Comparison of ENCODE assay signal across 22 mouse cellular contexts in genomic region chr6:7696641-7697040, GRCm38 (mm10). TPM values are rescaled to one million over a fixed set of nuclear protein-coding genes. Genes with fewer than 3 reads are reported as not detected.
DNase-seq lines count a peak whose midpoint lies in the region; ATAC-seq and TF ChIP-seq lines count a peak whose summit lies in the region.
"Had no signal": no experiment of that assay in that cellular context is flagged by ENCODE, and none has a peak within 500 bp of the region (broad histone marks: within the 10 kb centered on the region; RNA-seq: fewer than 3 reads in every experiment).

No protein-coding gene starts in this region.

- H3K9me3 ChIP-seq in liver, embryonic 13.5 days (replicated peaks): no peaks in the 10 kb centered on the region
- H3K9me3 ChIP-seq: forebrain, embryonic 10.5 days; limb, embryonic 13.5 days; lung, embryonic 15.5 days; midbrain, embryonic 12.5 days had no signal

- H3K4me3 ChIP-seq in liver, embryonic 13.5 days (replicated peaks): no peak overlapping the region
- no peak overlapping the region for H3K4me3 ChIP-seq in myocyte
- H3K4me3 ChIP-seq: forebrain, embryonic 10.5 days; limb, embryonic 13.5 days; lung, embryonic 15.5 days; midbrain, embryonic 12.5 days had no signal

- DNase-seq in ES-CJ7 (ENCODE audit: low read depth, low spot score) (peak; percentile 60), ZHBTc4 (ENCODE audit: low read depth, low spot score) (peak; percentile 52)
- DNase-seq in liver, embryonic 13.5 days: peak; percentile 40
- DNase-seq in urinary bladder, postnatal 14 days (ENCODE audit: low spot score): no peak
- DNase-seq in testis, postnatal 10 days (ENCODE audit: low spot score): no peak
- DNase-seq in cerebellum, adult 9-11 months: no peak
- DNase-seq: adrenal gland, adult 8-10 months; cerebellum, adult 2 months; gastrocnemius, postnatal 25 days; kidney, adult 18-20 months; kidney, postnatal 4 days had no signal

- no peak overlapping the region for H3ac ChIP-seq in myocyte (ENCODE audit: control insufficient read depth, insufficient read length)

- ATAC-seq in liver, embryonic 13.5 days (ENCODE audit: low read depth): no peak
- ATAC-seq: activated CD4-positive, CD25-positive, alpha-beta regulatory T cell, adult 4 months; forebrain, embryonic 16.5 days; inflammation-experienced regulatory T-cells, adult 6 months had no signal

- no peak for TF ChIP-seq POLR2A in myocyte (IDR thresholded peaks at IDR 0.05; ENCODE audit: insufficient read length, low read depth)

- H3K36me3 ChIP-seq in liver, embryonic 13.5 days: no peaks in the 10 kb centered on the region
- no peaks in the 10 kb centered on the region for H3K36me3 ChIP-seq in myocyte (ENCODE audit: control insufficient read depth, insufficient read depth)
- H3K36me3 ChIP-seq: forebrain, embryonic 10.5 days; limb, embryonic 13.5 days; lung, embryonic 15.5 days; midbrain, embryonic 12.5 days had no signal

- H3K27ac ChIP-seq in liver, embryonic 13.5 days: peak overlapping the region; percentile 94
- H3K27ac ChIP-seq: forebrain, embryonic 10.5 days; hindbrain, embryonic 14.5 days; limb, embryonic 13.5 days; lung, embryonic 15.5 days; macrophage; midbrain, embryonic 12.5 days; stomach, postnatal 0 days had no signal

- peaks cover 62% of the 10 kb centered on the region for H3K4me1 ChIP-seq in liver, embryonic 13.5 days (replicated peaks)

- peak overlapping the region; percentile 47 for H3K9ac ChIP-seq in liver, embryonic 13.5 days
- H3K9ac ChIP-seq: hindbrain, embryonic 14.5 days; limb, embryonic 13.5 days; lung, embryonic 15.5 days; midbrain, embryonic 12.5 days had no signal

- WGBS in liver, embryonic 13.5 days (ENCODE audit: insufficient replicate concordance): 34% methylated on average over 3 of the region's 3 CpGs

- no peaks in the 10 kb centered on the region for H3K27me3 ChIP-seq in liver, embryonic 13.5 days
- H3K27me3 ChIP-seq in myocyte (ENCODE audit: control insufficient read depth, insufficient read depth, insufficient read length): peaks cover 6% of the 10 kb centered on the region
- H3K27me3 ChIP-seq: limb, embryonic 13.5 days; lung, embryonic 15.5 days; midbrain, embryonic 12.5 days had no signal

- peak overlapping the region; percentile 34 for H3K4me2 ChIP-seq in liver, embryonic 13.5 days
- no peak overlapping the region for H3K4me2 ChIP-seq in myocyte (ENCODE audit: low read depth)
- H3K4me2 ChIP-seq: hindbrain, embryonic 14.5 days; limb, embryonic 13.5 days; lung, embryonic 15.5 days; midbrain, embryonic 12.5 days had no signal

- H3K79me2 ChIP-seq in myocyte (ENCODE audit: control insufficient read depth, insufficient read depth): peaks cover 9% of the 10 kb centered on the region

TF ChIP-seq in myocyte, 11 proteins besides CTCF, POLR2A, EP300 and RAD21:
- TF ChIP-seq MYOD1 (IDR thresholded peaks at IDR 0.05; ENCODE audit: control insufficient read depth in 1 of 3, insufficient read length in 2 of 3, low read depth in 2 of 3) (peak; percentile 4 to 68 (median 62)), MYOG (IDR thresholded peaks at IDR 0.05; ENCODE audit: control insufficient read depth in 1 of 3, insufficient read depth in 1 of 3, insufficient read length in 2 of 3, low read depth in 2 of 3) (no peak)

RNA-seq across cellular contexts. Expression of gene Asns, which starts 3.6 kb away (rescaled TPM):
- 375 and 414 TPM in 2 replicates for polyA plus RNA-seq in liver, embryonic 13.5 days (2015; fragmentation: Nextera tagmentation; extraction: Ambion mirVana)
- 434 TPM for polyA plus RNA-seq in myocyte (2012; fragmentation: generic; extraction: Trizol)

Comparison
In these comparisons a context has a peak if more than half of its experiments do, and no peak if none do; other contexts are left out.
1. DNase-seq: peak in ES-CJ7 (single experiment), ZHBTc4 (single experiment) and liver, embryonic 13.5 days (single experiment); none in urinary bladder, postnatal 14 days (single experiment), testis, postnatal 10 days (single experiment) and cerebellum, adult 9-11 months (single experiment).